Mouse (Mus musculus) liver, embryonic 16.5 days (tissue): ENCODE data around the gene Stx6. TPM values are rescaled to one million over a fixed set of nuclear protein-coding genes. Genes with fewer than 3 reads are reported as not detected.

Source experiments
- ATAC-seq: fragments of 200-750 bp; cut with Nextera tagmentation; 2 replicates; pipeline ENCODE4 v1.8.0; 2017; ENCODE audit warnings: low read depth, mild to moderate bottlenecking, moderate number of reproducible peaks, moderate library complexity
- H3K27ac ChIP-seq: fragments of 300-500 bp; sonication (generic); 2 replicates; pipeline ENCODE4 v1.5.1; 2014; ENCODE audit warnings: mild to moderate bottlenecking, low read length
- H3K27me3 ChIP-seq: fragments of 300-500 bp; sonication (generic); 2 replicates; pipeline ENCODE4 v1.6.1; 2014; ENCODE audit warnings: low read depth, low read length, mixed read lengths; ENCODE audit not compliant: control insufficient read depth, insufficient read depth
- H3K36me3 ChIP-seq: fragments of 300-500 bp; sonication (generic); 2 replicates; pipeline ENCODE4 v1.6.1; 2014; ENCODE audit warnings: mild to moderate bottlenecking; ENCODE audit not compliant: control insufficient read depth, insufficient read depth
- H3K4me1 ChIP-seq: fragments of 300-500 bp; sonication (generic); 2 replicates; pipeline ENCODE4 v1.6.1; 2014; ENCODE audit warnings: low read depth, low read length, mixed read lengths; ENCODE audit not compliant: control insufficient read depth
- H3K4me2 ChIP-seq: fragments of 300-500 bp; sonication (generic); 2 replicates; pipeline ENCODE4 v1.6.1; 2014; ENCODE audit warnings: low read depth, low read length, mixed read lengths
- H3K4me3 ChIP-seq: fragments of 300-500 bp; sonication (generic); 2 replicates; pipeline ENCODE4 v1.5.1; 2014; ENCODE audit warnings: low read depth, mild to moderate bottlenecking, low read length
- H3K9ac ChIP-seq: fragments of 300-500 bp; sonication (generic); 2 replicates; pipeline ENCODE4 v1.6.1; 2014; ENCODE audit warnings: low read depth, low read length
- H3K9me3 ChIP-seq: fragments of 300-500 bp; sonication (generic); replicated peaks from 2 replicates; pipeline ENCODE4 v1.6.1; 2016; ENCODE audit warnings: low read length; ENCODE audit not compliant: control insufficient read depth
- WGBS: fragments of 180-500 bp; shearing (Covaris S2); extraction: QIAGEN DNeasy Blood & Tissue Kit; methylation state at CpG from one replicate; pipeline ENCODE4 v1.1.7; 2014; ENCODE audit not compliant: insufficient replicate concordance; 5-methylcytosine and 5-hydroxymethylcytosine counted together
- polyA plus RNA-seq: library from polyadenylated mRNA; unstranded; fragments of >200 nt; fragmentation: Nextera tagmentation; extraction: Ambion mirVana; gene quantifications from 2 replicates; pipeline ENCODE4 v1.2.1, GENCODE M21; 2015

Gene Stx6
- polyA plus RNA-seq, 1 experiment from 2014 or later, result 7.1 TPM

DNA sequence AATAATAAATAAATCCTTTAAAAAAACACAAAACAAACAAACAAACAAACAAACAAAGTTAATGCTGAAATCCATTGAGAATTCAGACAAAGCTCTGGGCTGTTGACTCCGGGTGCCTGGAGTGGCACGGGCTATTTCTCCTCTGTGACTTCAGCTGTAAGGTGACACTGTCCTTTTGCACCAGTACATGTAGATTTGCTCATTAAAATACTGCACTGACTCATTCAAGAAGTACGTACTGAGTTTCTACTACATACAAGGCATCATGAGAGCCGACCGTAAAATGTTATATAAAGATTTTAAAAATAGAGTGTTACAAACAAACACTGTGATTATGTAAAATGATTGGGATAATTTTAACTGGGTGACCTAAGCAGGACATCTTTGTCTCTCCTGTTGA is 34.1 kb upstream of the Stx6 start:
- H3K4me1 ChIP-seq, result no peaks in the 10 kb centered on the region
- H3K4me3 ChIP-seq, result no peak overlapping the region
- no peak for ATAC-seq
- H3K27ac ChIP-seq, result no peak overlapping the region
- H3K9ac ChIP-seq, result no peak overlapping the region
- H3K27me3 ChIP-seq, result no peaks in the 10 kb centered on the region
- H3K36me3 ChIP-seq, result no peaks in the 10 kb centered on the region
- H3K9me3 ChIP-seq, result no peaks in the 10 kb centered on the region
- WGBS, result 81% methylated on average over 5 of the region's 5 CpGs
- H3K4me2 ChIP-seq, result no peak overlapping the region

DNA sequence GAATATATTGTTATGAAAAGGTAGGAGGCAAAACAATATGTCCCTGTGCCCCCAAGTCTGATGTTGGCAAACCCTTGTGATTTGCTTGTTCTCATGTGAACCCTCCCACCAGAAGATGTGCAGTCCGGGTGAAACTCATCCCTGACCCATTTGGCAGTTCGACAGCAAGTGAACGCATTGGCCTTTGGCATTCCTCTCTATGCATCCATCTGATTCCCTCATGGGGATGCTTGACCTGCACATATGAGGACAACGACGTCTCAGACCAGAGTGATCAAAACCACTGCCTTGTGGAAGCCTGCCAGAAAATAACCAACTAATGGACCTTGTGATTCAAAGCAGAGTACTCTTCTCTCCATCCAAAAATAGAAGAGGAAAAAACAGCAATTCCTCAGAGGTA is 31.8 kb upstream of the Stx6 start:
- no peaks in the 10 kb centered on the region for H3K4me1 ChIP-seq
- no peaks in the 10 kb centered on the region for H3K27me3 ChIP-seq
- H3K36me3 ChIP-seq, result no peaks in the 10 kb centered on the region
- no peak overlapping the region for H3K27ac ChIP-seq
- no peak for ATAC-seq
- no peak overlapping the region for H3K4me3 ChIP-seq
- 63% methylated on average over 5 of the region's 5 CpGs for WGBS
- H3K9ac ChIP-seq, result no peak overlapping the region
- no peaks in the 10 kb centered on the region for H3K9me3 ChIP-seq
- H3K4me2 ChIP-seq, result no peak overlapping the region

DNA sequence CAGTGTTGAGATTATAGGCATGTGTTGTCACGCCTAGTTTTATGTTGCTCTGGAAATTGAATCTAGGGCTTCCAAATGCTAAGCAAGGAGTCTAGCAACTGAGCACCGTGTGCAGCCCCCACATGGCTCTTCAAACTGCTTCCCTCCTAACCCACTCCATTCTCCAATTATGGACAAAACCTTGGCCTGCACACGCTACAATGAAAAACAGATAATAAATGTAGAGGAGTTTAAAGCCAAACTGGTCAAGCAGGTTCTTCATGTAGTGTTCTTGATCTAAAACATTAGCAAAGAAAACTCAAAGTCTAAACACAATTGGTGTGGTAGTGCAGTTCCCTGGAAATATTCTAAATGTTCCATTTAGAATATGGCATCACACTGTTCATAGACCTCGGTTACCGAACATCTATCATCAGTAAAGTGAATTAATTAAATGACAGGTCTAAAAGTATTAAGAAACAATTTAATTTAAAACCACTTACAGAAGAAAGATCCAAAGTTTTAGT is 31.0 kb upstream of the Stx6 start:
- H3K4me2 ChIP-seq, result no peak overlapping the region
- H3K27ac ChIP-seq, result no peak overlapping the region
- H3K36me3 ChIP-seq, result no peaks in the 10 kb centered on the region
- H3K9me3 ChIP-seq, result no peaks in the 10 kb centered on the region
- H3K9ac ChIP-seq, result no peak overlapping the region
- H3K4me1 ChIP-seq, result no peaks in the 10 kb centered on the region
- no peaks in the 10 kb centered on the region for H3K27me3 ChIP-seq
- WGBS, result 70% methylated on average over 5 of the region's 5 CpGs
- ATAC-seq, result no peak
- no peak overlapping the region for H3K4me3 ChIP-seq

DNA sequence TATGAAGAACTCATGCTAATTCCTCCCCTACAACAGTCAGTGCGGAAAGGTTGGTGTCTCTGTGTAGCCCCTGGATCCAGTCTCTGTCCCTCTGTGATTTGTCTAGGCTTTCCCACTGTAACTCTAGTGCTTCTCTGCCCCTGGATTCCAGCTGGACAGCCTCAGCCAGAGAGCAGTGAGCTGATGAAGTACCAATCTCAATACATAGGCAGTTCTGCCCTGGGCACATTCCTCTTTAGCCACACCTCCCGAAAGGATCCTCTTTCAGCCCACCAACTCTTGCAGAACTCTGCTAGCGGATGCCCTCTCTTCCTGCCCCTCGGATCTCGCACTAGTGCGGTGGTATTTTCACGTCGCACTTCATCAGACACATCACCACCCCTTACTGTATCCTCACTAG is 23.6 kb upstream of the Stx6 start:
- WGBS, result 43% methylated on average over 8 of the region's 8 CpGs

DNA sequence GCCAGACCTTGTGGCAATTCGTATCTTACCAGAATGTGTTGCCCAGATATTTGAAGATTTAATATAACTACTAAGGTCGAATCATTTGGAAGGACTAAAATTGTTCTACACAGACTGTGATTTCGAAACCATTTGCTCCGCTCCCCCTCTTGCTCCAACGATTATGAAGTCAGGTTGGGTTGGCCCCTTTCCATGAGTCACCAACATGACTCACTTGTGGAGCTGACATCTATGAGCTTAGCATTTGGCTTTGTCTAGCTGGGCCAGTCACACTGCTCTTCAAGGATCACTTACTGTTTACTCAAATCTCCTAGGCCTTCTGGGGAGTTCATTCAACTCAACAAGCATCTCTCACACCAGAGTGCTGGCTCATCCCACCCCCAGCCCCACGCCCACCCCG is 19.7 kb upstream of the Stx6 start:
- WGBS, result 61% methylated on average over 7 of the region's 7 CpGs
- no peaks in the 10 kb centered on the region for H3K36me3 ChIP-seq
- ATAC-seq, result no peak
- no peak overlapping the region for H3K27ac ChIP-seq
- H3K4me2 ChIP-seq, result no peak overlapping the region
- H3K9ac ChIP-seq, result no peak overlapping the region
- no peaks in the 10 kb centered on the region for H3K9me3 ChIP-seq
- H3K4me3 ChIP-seq, result no peak overlapping the region
- H3K4me1 ChIP-seq, result no peaks in the 10 kb centered on the region
- H3K27me3 ChIP-seq, result no peaks in the 10 kb centered on the region

More for the DNA sequence above, 23.6 kb upstream of the Stx6 start:
- no peak overlapping the region for H3K4me3 ChIP-seq
- H3K36me3 ChIP-seq, result no peaks in the 10 kb centered on the region
- no peaks in the 10 kb centered on the region for H3K9me3 ChIP-seq
- H3K9ac ChIP-seq, result no peak overlapping the region
- no peak overlapping the region for H3K4me2 ChIP-seq
- no peak overlapping the region for H3K27ac ChIP-seq
- H3K27me3 ChIP-seq, result no peaks in the 10 kb centered on the region
- no peak for ATAC-seq
- no peaks in the 10 kb centered on the region for H3K4me1 ChIP-seq

DNA sequence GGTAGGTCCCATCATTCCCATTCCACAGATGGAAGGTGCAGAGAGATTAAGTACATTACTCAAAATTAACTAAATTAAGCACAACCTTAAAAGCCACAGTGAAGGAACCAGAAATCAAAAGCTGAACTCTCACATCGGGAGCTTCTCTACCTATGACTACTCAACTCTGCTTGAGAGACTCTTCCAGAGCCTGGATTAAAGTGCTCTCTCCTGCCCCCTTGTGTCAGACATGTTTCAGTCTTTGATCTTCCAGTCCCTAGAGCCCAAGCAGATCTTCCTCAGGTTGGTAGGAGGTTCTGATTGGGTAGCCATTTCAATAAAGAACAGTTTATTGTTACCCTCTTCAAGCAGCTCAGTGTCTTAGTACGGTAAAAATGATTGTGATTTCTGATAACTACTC is 18.4 kb upstream of the Stx6 start:
- no peak overlapping the region for H3K4me3 ChIP-seq
- no peaks in the 10 kb centered on the region for H3K9me3 ChIP-seq
- H3K4me2 ChIP-seq, result no peak overlapping the region
- ATAC-seq, result no peak; the same call in 1 of the 2 replicates
- WGBS, result 34% methylated on average over 2 of the region's 2 CpGs
- no peak overlapping the region for H3K27ac ChIP-seq
- no peak overlapping the region for H3K9ac ChIP-seq
- no peaks in the 10 kb centered on the region for H3K4me1 ChIP-seq
- no peaks in the 10 kb centered on the region for H3K27me3 ChIP-seq
- H3K36me3 ChIP-seq, result no peaks in the 10 kb centered on the region

DNA sequence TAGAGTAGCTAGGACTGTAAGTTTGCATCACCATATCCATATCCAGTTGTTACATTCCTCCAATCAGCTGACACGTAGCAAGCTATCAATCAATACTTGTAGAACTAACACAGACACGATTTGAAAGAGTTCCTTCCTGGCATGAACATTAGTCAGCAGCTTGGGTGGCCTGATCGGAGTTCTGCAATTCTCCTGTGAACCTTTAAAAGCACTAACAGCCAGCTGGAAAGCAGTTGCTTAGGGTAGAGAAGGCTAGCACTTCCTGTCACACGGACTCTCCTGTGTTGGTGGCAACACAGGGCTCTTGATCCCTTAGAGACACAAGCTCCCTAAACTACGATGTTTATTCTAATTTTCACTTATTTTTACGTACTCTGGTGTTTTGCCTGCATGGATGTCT is 12.9 kb upstream of the Stx6 start:
- H3K4me3 ChIP-seq, result no peak overlapping the region
- H3K4me2 ChIP-seq, result peak overlapping the region; percentile 41; the same call in 1 of the 2 replicates
- no peak overlapping the region; the same call in 1 of the 2 replicates for H3K27ac ChIP-seq
- peak; percentile 43; the same call in 1 of the 2 replicates for ATAC-seq
- H3K9me3 ChIP-seq, result no peaks in the 10 kb centered on the region
- no peak overlapping the region for H3K9ac ChIP-seq
- H3K36me3 ChIP-seq, result no peaks in the 10 kb centered on the region
- 20% methylated on average over 6 of the region's 6 CpGs for WGBS
- no peaks in the 10 kb centered on the region for H3K27me3 ChIP-seq
- peaks cover 4% of the 10 kb centered on the region; the same call in 1 of the 2 replicates for H3K4me1 ChIP-seq

DNA sequence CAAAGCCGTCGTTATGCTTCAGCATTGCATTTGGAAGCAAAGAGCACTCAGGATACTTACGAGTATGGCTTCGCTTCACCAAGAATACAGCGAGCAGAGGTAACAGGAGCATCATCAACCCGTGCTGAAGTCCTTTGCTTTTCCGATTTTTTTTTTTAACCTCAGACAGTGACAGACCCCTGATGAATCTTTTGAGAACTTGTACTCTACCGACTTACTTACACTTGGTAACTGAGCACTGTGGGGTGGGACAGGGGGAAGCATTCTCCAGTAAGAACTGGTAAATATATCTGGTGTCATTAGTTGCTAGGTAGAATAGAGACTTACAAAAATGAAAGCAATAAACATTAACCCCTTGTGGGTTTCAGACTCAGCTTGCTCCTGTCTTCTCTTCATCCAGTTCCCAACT is 11.9 kb upstream of the Stx6 start, which contains the start of gene Mr1:
Gene Mr1, minus strand, starts transcription at position 243 of the 409 bp plus-strand sequence.
- Histone ChIP-seq H3K27me3 (no peaks in the 10 kb centered on the region), H3K4me2 (peak within 1 kb of the TSS; percentile 41), H3K9ac (peak within 1 kb of the TSS; percentile 3; the same call in 1 of the 2 replicates), H3K4me1 (peaks cover 4% of the 10 kb centered on the region; the same call in 1 of the 2 replicates), H3K36me3 (no peaks in the 10 kb centered on the region), H3K27ac (no peak within 1 kb of the TSS; the same call in 1 of the 2 replicates), H3K9me3 (no peaks in the 10 kb centered on the region), H3K4me3 (peak within 1 kb of the TSS; percentile 39)
- WGBS, result 21% methylated on average over 8 of the region's 8 CpGs
- peak; percentile 71 for ATAC-seq

DNA sequence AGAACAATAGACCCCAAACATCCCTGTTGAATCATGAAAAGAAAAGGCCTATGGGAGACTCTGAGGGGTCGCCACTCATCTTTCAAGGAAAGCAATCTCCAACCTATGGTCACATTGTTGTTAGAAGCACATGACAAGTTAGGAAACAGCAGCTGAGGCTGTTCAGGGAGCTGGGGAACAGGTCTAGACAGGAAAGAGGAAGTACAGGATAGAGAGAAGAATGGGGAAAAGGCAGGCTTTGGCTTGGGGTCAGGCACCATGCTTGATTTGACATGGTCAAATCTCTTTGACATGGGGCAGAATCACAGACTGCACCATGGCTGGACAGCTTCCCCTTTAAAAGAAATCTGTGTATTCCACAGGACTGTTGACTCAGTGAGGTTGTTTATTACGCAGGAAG is 11.3 kb upstream of the Stx6 start:
- no peaks in the 10 kb centered on the region for H3K9me3 ChIP-seq
- no peaks in the 10 kb centered on the region for H3K27me3 ChIP-seq
- no peak overlapping the region for H3K27ac ChIP-seq
- peaks cover 4% of the 10 kb centered on the region; the same call in 1 of the 2 replicates for H3K4me1 ChIP-seq
- H3K9ac ChIP-seq, result no peak overlapping the region
- no peaks in the 10 kb centered on the region for H3K36me3 ChIP-seq
- ATAC-seq, result no peak
- WGBS, result 62% methylated on average over 2 of the region's 2 CpGs
- H3K4me3 ChIP-seq, result no peak overlapping the region
- H3K4me2 ChIP-seq, result no peak overlapping the region
